Mouse (Mus musculus): Measurements from ENCODE around the gene Unkl. TPM values are rescaled to one million over a fixed set of nuclear protein-coding genes. Genes with fewer than 3 reads are reported as not detected.
A peak's percentile ranks its signal among the peaks of the same experiment; 100 is the strongest.

The Unkl gene
- 5.6 and 8.1 TPM in 2 replicates for total RNA-seq (2015; ENCODE audit: low replicate concordance)
- total RNA-seq (2017; ENCODE audit: low replicate concordance), result 8.2 and 16.3 TPM in 2 replicates

- ATAC-seq (replicated peaks; ENCODE audit: low FRiP score, poor library complexity, severe bottlenecking), result no peak
These were observed at the start of gene Unkl for GRCm38 (mm10) chr17:25188150-25189031. Unkl (plus strand) TSS chr17:25188397.

- ATAC-seq (replicated peaks; ENCODE audit: low FRiP score, poor library complexity, severe bottlenecking), result no peak
These were observed 49.4 kb upstream of the Unkl start for GRCm38 (mm10) chr17:25138803-25139202.

- ATAC-seq (replicated peaks; ENCODE audit: low FRiP score, poor library complexity, severe bottlenecking), result peak; percentile 60; the same call in 1 of the 2 replicates
These were observed 48.2 kb upstream of the Unkl start for GRCm38 (mm10) chr17:25139960-25140359.

- no peak for ATAC-seq (replicated peaks; ENCODE audit: low FRiP score, poor library complexity, severe bottlenecking)
These were observed 26.0 kb upstream of the Unkl start, which contains the start of gene Ccdc154 for GRCm38 (mm10) chr17:25162161-25162560. Ccdc154 (plus strand) TSS chr17:25162461.

- ATAC-seq (replicated peaks; ENCODE audit: low FRiP score, poor library complexity, severe bottlenecking), result no peak
These were observed 24.8 kb upstream of the Unkl start for GRCm38 (mm10) chr17:25163387-25163786.

- ATAC-seq (replicated peaks; ENCODE audit: low FRiP score, poor library complexity, severe bottlenecking), result no peak
These were observed 23.4 kb upstream of the Unkl start for GRCm38 (mm10) chr17:25164770-25165169.

- ATAC-seq (replicated peaks; ENCODE audit: low FRiP score, poor library complexity, severe bottlenecking), result no peak
These were observed 22.1 kb upstream of the Unkl start for GRCm38 (mm10) chr17:25165970-25166671.

- ATAC-seq (replicated peaks; ENCODE audit: low FRiP score, poor library complexity, severe bottlenecking), result no peak
These were observed 18.5 kb upstream of the Unkl start for GRCm38 (mm10) chr17:25169706-25170105.

GRCm38 (mm10) chr17:25172558-25172957, 15.6 kb upstream of the Unkl start:
- ATAC-seq (replicated peaks; ENCODE audit: low FRiP score, poor library complexity, severe bottlenecking), result no peak

GRCm38 (mm10) chr17:25175411-25175810, 12.8 kb upstream of the Unkl start, which contains the start of gene Gm38655:
Gm38655 (minus strand) TSS chr17:25175471.
- ATAC-seq (replicated peaks; ENCODE audit: low FRiP score, poor library complexity, severe bottlenecking), result no peak

GRCm38 (mm10) chr17:25183232-25183631, 5.0 kb upstream of the Unkl start:
- no peak for ATAC-seq (replicated peaks; ENCODE audit: low FRiP score, poor library complexity, severe bottlenecking)

- peak; percentile 90 for ATAC-seq (replicated peaks; ENCODE audit: low FRiP score, poor library complexity, severe bottlenecking)
These were observed 4.0 kb upstream of the Unkl start, which contains the start of gene BC003965 for GRCm38 (mm10) chr17:25184129-25184691. BC003965 (plus strand) TSS chr17:25184554.

- peak; percentile 3; the same call in 1 of the 2 replicates for ATAC-seq (replicated peaks; ENCODE audit: low FRiP score, poor library complexity, severe bottlenecking)
These were observed 3.2 kb upstream of the Unkl start for GRCm38 (mm10) chr17:25184961-25185360.

- no peak for ATAC-seq (replicated peaks; ENCODE audit: low FRiP score, poor library complexity, severe bottlenecking)
These were observed 430 bp upstream of the Unkl start for GRCm38 (mm10) chr17:25187784-25188149.

- ATAC-seq (replicated peaks; ENCODE audit: low FRiP score, poor library complexity, severe bottlenecking), result no peak
These were observed 894 bp downstream of the Unkl start for GRCm38 (mm10) chr17:25189091-25189490.

GRCm38 (mm10) chr17:25202401-25202800, 14.2 kb downstream of the Unkl start:
- no peak for ATAC-seq (replicated peaks; ENCODE audit: low FRiP score, poor library complexity, severe bottlenecking)

GRCm38 (mm10) chr17:25210006-25210405, 21.8 kb downstream of the Unkl start:
- ATAC-seq (replicated peaks; ENCODE audit: low FRiP score, poor library complexity, severe bottlenecking), result no peak

- no peak for ATAC-seq (replicated peaks; ENCODE audit: low FRiP score, poor library complexity, severe bottlenecking)
These were observed 22.7 kb downstream of the Unkl start for GRCm38 (mm10) chr17:25210680-25211466.

GRCm38 (mm10) chr17:25211705-25212104, 23.5 kb downstream of the Unkl start:
- no peak for ATAC-seq (replicated peaks; ENCODE audit: low FRiP score, poor library complexity, severe bottlenecking)

GRCm38 (mm10) chr17:25215431-25215830, 27.2 kb downstream of the Unkl start:
- no peak for ATAC-seq (replicated peaks; ENCODE audit: low FRiP score, poor library complexity, severe bottlenecking)
